Comparison of ENCODE assay signal across 11 mouse cellular contexts in the genomic region with DNA sequence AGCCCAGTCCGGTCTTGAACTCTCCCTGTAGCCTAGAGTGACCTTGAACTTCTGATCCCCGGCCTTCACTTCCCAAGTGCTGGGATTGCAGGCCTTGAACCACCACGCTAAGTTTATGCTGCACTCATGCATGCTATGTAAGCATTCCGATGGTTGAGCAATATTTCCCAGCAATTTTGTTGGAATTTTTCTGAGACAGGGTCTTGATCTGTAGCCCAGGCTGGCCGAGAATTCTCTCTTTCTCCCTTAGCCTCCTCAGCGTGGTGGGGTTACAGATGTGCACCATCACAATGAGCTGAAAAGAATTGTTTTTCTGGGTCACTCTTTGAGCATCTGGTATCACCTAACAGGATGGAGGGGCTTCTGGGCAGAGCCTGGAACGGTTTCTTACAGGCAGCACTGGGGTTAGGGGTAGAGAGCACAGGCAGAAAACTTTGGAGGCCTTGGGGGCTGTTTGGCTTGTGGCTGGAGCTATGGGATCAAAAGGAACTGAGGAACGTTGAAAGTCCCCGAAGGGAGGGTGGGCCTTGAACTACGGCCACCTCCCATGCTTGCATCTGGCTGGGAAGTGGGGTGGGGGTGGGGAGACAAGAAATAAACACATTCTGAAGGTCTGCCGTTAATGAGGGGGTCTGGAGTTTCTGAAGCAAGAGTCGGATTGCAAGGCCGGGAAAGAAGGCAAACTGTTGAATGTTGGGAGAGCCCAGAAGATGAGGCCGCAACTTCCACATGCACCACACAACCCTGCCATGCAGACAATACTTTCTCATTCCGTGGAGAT. TPM values are rescaled to one million over a fixed set of nuclear protein-coding genes. Genes with fewer than 3 reads are reported as not detected.
DNase-seq lines count a peak whose midpoint lies in the region; ATAC-seq and TF ChIP-seq lines count a peak whose summit lies in the region.
"Had no signal": no experiment of that assay in that cellular context is flagged by ENCODE, and none has a peak within 500 bp of the region (broad histone marks: within the 10 kb centered on the region; RNA-seq: fewer than 3 reads in every experiment).

No protein-coding gene starts in this region.

- no peak for DNase-seq in heart, postnatal 14 days
- DNase-seq in lung, postnatal 0 days (ENCODE audit: low spot score) = no peak
- DNase-seq in lung, postnatal 25 days (ENCODE audit: low spot score) = no peak
- peak; percentile 71 for DNase-seq in embryonic facial prominence, embryonic 14.5 days (ENCODE audit: low spot score)
- DNase-seq in liver, embryonic 13.5 days = no peak
- no peak for DNase-seq in cerebellum, postnatal 25 days
- DNase-seq in spleen, postnatal 36 days (ENCODE audit: low spot score in 2 of 2) = no peak
- DNase-seq: gastrocnemius, postnatal 10 days had no signal

- 0 out of 2 replicates have a peak overlapping the region, but pooled peaks have one; percentile 21 for H3K27ac ChIP-seq in heart, embryonic 12.5 days (ENCODE audit: poor library complexity, severe bottlenecking)
- H3K27ac ChIP-seq in lung, postnatal 0 days (ENCODE audit: low read length) = peak overlapping the region; percentile 32; the same call in 1 of the 2 replicates
- H3K27ac ChIP-seq in embryonic facial prominence, embryonic 14.5 days (replicated peaks; ENCODE audit: low read depth, low read length) = peak overlapping the region; percentile 87
- 0 out of 2 replicates have a peak overlapping the region, but pooled peaks have one; percentile 29 for H3K27ac ChIP-seq in liver, embryonic 13.5 days
- H3K27ac ChIP-seq: liver, embryonic 14.5 days had no signal

- intact Hi-C loops in heart, postnatal 14 days (cut with DNase I) = no loop called here

- no peak for TF ChIP-seq CTCF in lung, postnatal 0 days (IDR thresholded peaks at IDR 0.05)

- no peaks in the 10 kb centered on the region for H3K9me3 ChIP-seq in heart, embryonic 12.5 days (replicated peaks)
- H3K9me3 ChIP-seq in lung, postnatal 0 days (ENCODE audit: low read length) = no peaks in the 10 kb centered on the region
- no peaks in the 10 kb centered on the region for H3K9me3 ChIP-seq in embryonic facial prominence, embryonic 14.5 days (ENCODE audit: control insufficient read depth, low read length)
- H3K9me3 ChIP-seq in liver, embryonic 13.5 days (replicated peaks) = no peaks in the 10 kb centered on the region

- WGBS in heart, embryonic 12.5 days = 53% methylated on average over 15 of the region's 15 CpGs
- 42% methylated on average over 15 of the region's 15 CpGs for WGBS in lung, postnatal 0 days
- 27% methylated on average over 15 of the region's 15 CpGs for WGBS in embryonic facial prominence, embryonic 14.5 days
- 48% methylated on average over 15 of the region's 15 CpGs for WGBS in liver, embryonic 13.5 days (ENCODE audit: insufficient replicate concordance)

- no peak for TF ChIP-seq EP300 in lung, postnatal 0 days (IDR thresholded peaks at IDR 0.05)

- H3K36me3 ChIP-seq in heart, embryonic 12.5 days = no peaks in the 10 kb centered on the region
- no peaks in the 10 kb centered on the region for H3K36me3 ChIP-seq in lung, postnatal 0 days (ENCODE audit: insufficient read depth, low read length)
- H3K36me3 ChIP-seq in embryonic facial prominence, embryonic 14.5 days (ENCODE audit: control insufficient read depth, insufficient read depth, low read length) = no peaks in the 10 kb centered on the region
- no peaks in the 10 kb centered on the region for H3K36me3 ChIP-seq in liver, embryonic 13.5 days

- no peak overlapping the region for H3K4me2 ChIP-seq in heart, embryonic 12.5 days
- no peak overlapping the region for H3K4me2 ChIP-seq in lung, postnatal 0 days (replicated peaks; ENCODE audit: low read depth, low read length)
- H3K4me2 ChIP-seq in embryonic facial prominence, embryonic 14.5 days (ENCODE audit: low read depth, low read length) = no peak overlapping the region
- H3K4me2 ChIP-seq in liver, embryonic 13.5 days = no peak overlapping the region

- peaks cover 43% of the 10 kb centered on the region for H3K4me1 ChIP-seq in heart, embryonic 12.5 days (replicated peaks)
- peaks cover 12% of the 10 kb centered on the region for H3K4me1 ChIP-seq in lung, postnatal 0 days (ENCODE audit: insufficient read depth, low read depth, low read length)
- peaks cover 46% of the 10 kb centered on the region for H3K4me1 ChIP-seq in embryonic facial prominence, embryonic 14.5 days (ENCODE audit: control insufficient read depth, insufficient read depth, low read length)
- H3K4me1 ChIP-seq in liver, embryonic 13.5 days (replicated peaks) = peaks cover 22% of the 10 kb centered on the region

- H3K27me3 ChIP-seq in heart, embryonic 12.5 days (replicated peaks) = no peaks in the 10 kb centered on the region
- H3K27me3 ChIP-seq in lung, postnatal 0 days (replicated peaks; ENCODE audit: insufficient read depth, low read length) = no peaks in the 10 kb centered on the region
- H3K27me3 ChIP-seq in embryonic facial prominence, embryonic 14.5 days (replicated peaks; ENCODE audit: control insufficient read depth, insufficient read depth, low read length) = no peaks in the 10 kb centered on the region
- H3K27me3 ChIP-seq in liver, embryonic 13.5 days = peaks cover 8% of the 10 kb centered on the region

- no peak overlapping the region for H3K4me3 ChIP-seq in heart, embryonic 12.5 days
- no peak overlapping the region for H3K4me3 ChIP-seq in lung, postnatal 0 days (ENCODE audit: low read depth, low read length)
- H3K4me3 ChIP-seq in embryonic facial prominence, embryonic 14.5 days (ENCODE audit: low read depth, low read length) = no peak overlapping the region
- no peak overlapping the region for H3K4me3 ChIP-seq in liver, embryonic 13.5 days (replicated peaks)

- no peak for ATAC-seq in heart, embryonic 12.5 days (ENCODE audit: insufficient number of reproducible peaks, low FRiP score)
- no peak for ATAC-seq in lung, postnatal 0 days
- ATAC-seq in embryonic facial prominence, embryonic 14.5 days (ENCODE audit: low read depth) = no peak
- no peak for ATAC-seq in liver, embryonic 13.5 days (ENCODE audit: low read depth)
- ATAC-seq: CD4-positive, CD25-positive, alpha-beta regulatory T cell, adult 4 months had no signal

- no peak overlapping the region for H3K9ac ChIP-seq in heart, embryonic 12.5 days
- H3K9ac ChIP-seq in lung, postnatal 0 days (replicated peaks; ENCODE audit: low read depth) = no peak overlapping the region
- H3K9ac ChIP-seq in embryonic facial prominence, embryonic 14.5 days (ENCODE audit: low read depth, low read length) = no peak overlapping the region
- no peak overlapping the region for H3K9ac ChIP-seq in liver, embryonic 13.5 days
- H3K9ac ChIP-seq: liver, embryonic 14.5 days had no signal

RNA-seq across cellular contexts. Expression of a gene that starts 20.4 kb away (rescaled TPM):
- polyA plus RNA-seq in heart, embryonic 12.5 days (2016; fragmentation: Nextera tagmentation; extraction: Ambion mirVana) = 0.08 TPM in 1 of 2 replicates, not detected in the other
- total RNA-seq in heart, postnatal 14 days (2021) = under 1 TPM; 0.45 to 0.80 TPM
- 0.50 and 0.69 TPM in 2 replicates for polyA plus RNA-seq in lung, postnatal 0 days (2015; fragmentation: Nextera tagmentation; extraction: Ambion mirVana)
- polyA plus RNA-seq in embryonic facial prominence, embryonic 14.5 days (2014; fragmentation: Nextera tagmentation; extraction: Ambion mirVana) = 0.33 and 0.50 TPM in 2 replicates
- 0.07 and 0.17 TPM in 2 replicates for polyA plus RNA-seq in liver, embryonic 13.5 days (2015; fragmentation: Nextera tagmentation; extraction: Ambion mirVana)

RNA-seq across cellular contexts. Expression of a gene that starts 45.4 kb away (rescaled TPM):
- 0.05 and 0.11 TPM in 2 replicates for polyA plus RNA-seq in heart, embryonic 12.5 days (2016; fragmentation: Nextera tagmentation; extraction: Ambion mirVana)
- total RNA-seq in heart, postnatal 14 days (2021) = under 1 TPM in 1 of 2 experiments, not detected in 1; 0.15 TPM
- polyA plus RNA-seq in lung, postnatal 0 days (2015; fragmentation: Nextera tagmentation; extraction: Ambion mirVana) = 0.13 and 0.24 TPM in 2 replicates
- 0.81 and 1.0 TPM in 2 replicates for polyA plus RNA-seq in embryonic facial prominence, embryonic 14.5 days (2014; fragmentation: Nextera tagmentation; extraction: Ambion mirVana)
- 0.22 and 0.32 TPM in 2 replicates for polyA plus RNA-seq in liver, embryonic 13.5 days (2015; fragmentation: Nextera tagmentation; extraction: Ambion mirVana)
- total RNA-seq: gastrocnemius, postnatal 10 days had no signal

Comparison
In these comparisons a context has a peak if more than half of its experiments do, and no peak if none do; other contexts are left out.
1. H3K27ac ChIP-seq: peak in every context shown above with its lines; median percentile 87 in embryonic facial prominence, embryonic 14.5 days; 32 in lung, postnatal 0 days; 29 in liver, embryonic 13.5 days; 21 in heart, embryonic 12.5 days.